Mouse (Mus musculus): ENCODE measurements at regions not wholly inside any gene's neighbourhood (a gene's known extent, or its start where the extent isn't known, plus 50 kb on each side); places are given as distances from the start of the nearest gene placed in this dataset.

- no peak for DNase-seq (ENCODE audit: low spot score in 2 of 2)
Observed at GRCm38 (mm10) chr3:150109561-150109960, 1119.2 kb upstream of the Adgrl2 start.

- no peak for DNase-seq (ENCODE audit: low spot score in 2 of 2)
Observed at GRCm38 (mm10) chr3:150112231-150112630, 1121.9 kb upstream of the Adgrl2 start.

DNA sequence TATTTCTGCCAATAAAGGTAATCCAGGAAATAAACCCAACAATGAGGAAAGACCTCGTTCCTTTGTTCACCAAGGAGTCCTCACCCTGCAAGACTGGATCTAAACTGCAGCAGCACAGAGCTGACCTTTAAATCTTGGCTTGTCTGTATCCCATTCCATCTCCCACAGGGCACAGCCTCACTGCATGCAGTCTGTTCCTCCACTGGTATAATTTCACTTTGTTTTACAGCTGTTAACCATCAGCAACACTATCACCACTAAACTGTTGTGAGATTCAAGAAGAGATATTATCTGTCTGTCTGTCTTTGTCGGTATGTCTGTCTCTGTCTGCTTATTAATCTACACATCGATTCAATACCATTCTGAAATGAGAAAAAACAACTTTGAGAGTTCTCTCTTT lies 1129.5 kb upstream of the Adgrl2 start:
- DNase-seq (ENCODE audit: low spot score in 2 of 2), result no peak

GRCm38 (mm10) chr3:150146635-150147034 lies 1156.3 kb upstream of the Adgrl2 start:
- no peak for DNase-seq (ENCODE audit: low spot score in 2 of 2)

DNA sequence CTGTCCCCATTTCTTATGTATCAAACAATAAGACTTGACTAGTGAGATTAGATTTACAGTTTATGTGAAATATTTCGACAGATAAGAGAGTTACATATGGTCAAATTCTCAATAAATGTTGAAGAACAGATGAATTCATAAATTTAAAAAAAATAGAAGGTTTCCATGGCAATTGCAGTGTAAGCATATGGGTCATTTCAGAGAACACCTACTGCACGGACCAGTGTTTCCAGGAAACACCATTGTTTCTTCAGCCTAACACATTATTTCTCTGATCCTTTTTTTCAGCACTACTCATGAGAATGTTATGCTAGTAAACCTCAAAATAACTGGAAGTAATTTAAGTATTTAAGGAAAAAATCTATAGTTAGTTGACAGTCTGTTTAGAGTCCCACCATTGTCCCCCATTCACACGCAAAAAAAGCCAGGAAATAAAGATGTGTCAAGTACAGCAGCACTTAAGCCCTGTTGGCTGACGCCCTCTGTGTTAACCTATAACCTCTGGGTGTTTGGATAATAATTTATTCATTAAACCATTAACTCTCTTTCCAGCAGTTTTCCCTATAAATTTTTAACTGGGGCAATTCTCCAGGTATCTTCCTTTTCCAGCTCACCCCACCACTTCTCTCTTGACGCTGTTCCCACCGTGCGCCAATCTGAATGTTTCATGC lies 1160.9 kb upstream of the Adgrl2 start:
- no peak for DNase-seq (ENCODE audit: low spot score in 2 of 2)

DNA sequence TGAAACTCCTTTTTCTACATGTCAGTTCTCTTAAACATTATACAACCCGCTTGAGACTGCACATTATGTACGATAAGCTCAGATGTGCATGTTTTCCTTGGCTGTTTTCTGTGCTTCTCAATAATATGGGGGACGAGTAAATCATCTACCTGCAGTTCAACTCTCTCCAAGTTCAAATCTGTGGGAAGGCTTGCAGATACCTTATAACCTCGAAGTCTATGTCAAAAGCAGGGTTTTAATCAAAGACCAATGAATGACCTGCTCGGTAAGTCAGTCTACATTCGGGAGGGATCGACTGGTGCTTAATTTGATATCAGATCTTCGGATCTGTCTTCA lies 1161.4 kb upstream of the Adgrl2 start:
- DNase-seq (ENCODE audit: low spot score in 2 of 2), result no peak

- no peak for DNase-seq (ENCODE audit: low spot score in 2 of 2)
Observed at GRCm38 (mm10) chr3:150152893-150153292, 1162.5 kb upstream of the Adgrl2 start.

GRCm38 (mm10) chr3:150185807-150186206 lies 1195.5 kb upstream of the Adgrl2 start:
- no peak for DNase-seq (ENCODE audit: low spot score in 2 of 2)

DNA sequence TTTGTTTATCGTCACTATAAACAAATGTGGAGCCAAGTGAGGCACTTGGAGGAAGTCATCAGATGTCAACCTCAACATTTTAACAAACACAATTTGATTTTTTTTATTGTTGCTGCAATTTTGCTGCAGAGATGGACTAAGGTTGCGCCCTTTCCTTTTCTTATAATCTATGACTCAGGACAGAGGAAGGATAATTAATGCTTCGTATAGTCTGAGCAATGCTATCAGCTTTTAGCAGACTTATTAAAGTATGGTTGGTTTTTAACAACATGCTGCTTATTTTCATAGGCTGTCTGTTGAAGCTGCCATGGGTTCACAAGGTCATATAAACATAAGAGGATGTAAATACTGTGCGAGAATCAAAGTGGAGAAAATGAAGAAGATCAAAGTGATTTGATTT lies 1202.8 kb upstream of the Adgrl2 start:
- no peak for DNase-seq (ENCODE audit: low spot score in 2 of 2)

GRCm38 (mm10) chr3:150198492-150198891 lies 1208.1 kb upstream of the Adgrl2 start:
- DNase-seq (ENCODE audit: low spot score in 2 of 2), result no peak

DNA sequence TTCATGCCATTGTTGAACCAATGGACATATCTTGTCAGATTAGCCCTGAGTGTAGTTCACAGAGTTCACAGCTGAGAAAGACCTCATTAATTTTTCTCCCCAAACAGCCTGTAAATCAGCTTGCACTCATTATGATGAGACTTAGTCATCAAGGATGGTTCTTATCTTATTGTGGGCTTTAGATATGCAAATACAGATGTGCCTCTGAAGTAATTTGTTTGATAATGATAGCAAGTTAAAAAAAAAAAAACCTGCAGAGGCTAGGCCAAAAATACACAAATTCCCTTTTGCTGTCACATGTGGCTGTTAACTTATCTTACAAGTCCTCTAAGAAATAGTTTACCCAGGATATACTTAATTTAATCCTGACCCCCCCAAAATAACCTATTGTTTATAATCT lies 1215.5 kb upstream of the Adgrl2 start:
- no peak for DNase-seq (ENCODE audit: low spot score in 2 of 2)

- DNase-seq (ENCODE audit: low spot score in 2 of 2), result no peak
Observed at GRCm38 (mm10) chr3:150233279-150233678, 1204.4 kb upstream of the Adgrl4 start.

GRCm38 (mm10) chr3:150236946-150237600 lies 1200.6 kb upstream of the Adgrl4 start:
- no peak for DNase-seq (ENCODE audit: low spot score in 2 of 2)

GRCm38 (mm10) chr3:150275038-150275437 lies 1162.6 kb upstream of the Adgrl4 start:
- no peak for DNase-seq (ENCODE audit: low spot score in 2 of 2)

- no peak for DNase-seq (ENCODE audit: low spot score in 2 of 2)
Observed at GRCm38 (mm10) chr3:150296057-150296710, 1141.5 kb upstream of the Adgrl4 start.

DNA sequence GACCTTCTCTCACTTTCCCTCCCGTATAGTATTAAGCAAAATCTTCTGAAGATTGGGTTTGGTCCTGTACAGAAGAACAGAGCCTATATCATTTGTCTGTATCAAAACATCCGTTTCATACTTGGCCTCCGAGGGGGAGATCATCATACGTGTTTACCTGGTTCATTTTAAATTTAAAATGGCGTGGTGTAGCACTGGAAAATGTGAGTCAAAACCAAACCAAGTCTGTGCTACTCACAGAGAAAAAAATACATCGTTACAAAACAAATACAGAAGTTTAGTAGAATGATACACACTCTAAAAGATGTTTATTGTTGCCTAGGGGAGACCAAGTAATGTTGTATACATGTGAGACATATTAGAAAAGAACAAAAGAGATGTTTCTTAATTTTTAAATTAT lies 1108.9 kb upstream of the Adgrl4 start:
- DNase-seq (ENCODE audit: low spot score in 2 of 2), result no peak

DNA sequence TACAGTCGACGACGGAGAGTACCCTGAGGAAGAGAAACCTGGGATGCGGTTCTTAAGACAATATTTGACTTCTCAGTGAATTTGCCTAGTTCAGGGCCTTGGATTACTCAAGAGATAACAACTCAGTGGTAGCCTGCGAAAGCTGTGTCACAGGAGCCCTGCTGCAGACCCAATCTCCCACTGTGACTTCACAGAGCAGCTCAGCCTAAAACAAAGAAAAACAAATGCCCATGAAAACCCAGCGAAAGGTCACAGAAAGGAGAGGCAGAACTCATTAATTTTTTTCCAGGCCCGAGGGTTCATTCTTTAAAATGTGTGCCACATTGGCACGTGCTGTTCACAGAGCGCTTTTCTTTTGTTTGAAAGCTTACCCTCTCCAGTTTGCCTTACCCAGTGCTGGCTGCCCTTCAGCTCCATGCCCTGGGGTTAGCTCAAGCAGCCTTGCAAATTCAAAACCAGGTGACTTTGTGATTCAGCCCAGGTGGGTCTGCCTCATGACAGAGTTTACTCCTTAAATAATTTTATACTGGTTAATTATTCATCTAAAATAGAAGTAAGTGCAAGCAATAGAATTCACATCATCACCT lies 1085.5 kb upstream of the Adgrl4 start:
- DNase-seq (ENCODE audit: low spot score in 2 of 2), result no peak

- DNase-seq (ENCODE audit: low spot score in 2 of 2), result no peak
Observed at GRCm38 (mm10) chr3:150365766-150366165, 1071.9 kb upstream of the Adgrl4 start.

GRCm38 (mm10) chr3:150384996-150385627 lies 1052.6 kb upstream of the Adgrl4 start:
- DNase-seq (ENCODE audit: low spot score in 2 of 2), result peak; percentile 31 to 54

- peak in 1 of 2 experiments; percentile 21 for DNase-seq (ENCODE audit: low spot score in 2 of 2)
Observed at GRCm38 (mm10) chr3:150401694-150402301, 1035.9 kb upstream of the Adgrl4 start.

GRCm38 (mm10) chr3:150406086-150406485 lies 1031.6 kb upstream of the Adgrl4 start:
- no peak for DNase-seq (ENCODE audit: low spot score in 2 of 2)

DNA sequence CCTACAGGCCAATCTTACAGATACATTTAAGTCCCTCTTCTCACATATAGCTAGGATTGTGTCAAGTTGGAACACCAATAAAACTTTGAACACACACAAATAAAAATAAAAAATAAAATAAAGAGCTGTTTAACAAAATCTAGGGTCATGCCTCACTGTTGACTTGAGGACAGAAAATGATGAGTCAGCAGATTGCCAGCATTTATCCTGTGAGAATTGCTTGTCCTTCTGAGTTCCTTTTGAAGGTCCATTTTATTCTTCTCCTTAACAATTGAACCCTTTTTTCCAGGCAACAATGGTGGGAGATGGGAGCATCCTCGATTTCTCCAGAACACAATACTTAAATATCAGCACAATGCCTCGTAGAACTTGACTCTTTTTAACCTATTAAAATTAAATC lies 1022.4 kb upstream of the Adgrl4 start:
- no peak for DNase-seq (ENCODE audit: low spot score in 2 of 2)
